Mouse (Mus musculus) ZHBTc4 (cell line): ENCODE measurements around the gene Anxa11.

Experiments used
- DNase-seq: peaks from one replicate; pipeline ENCODE4 v3.0.0-alpha.2; 2011; ENCODE audit warnings: low read depth, low spot score

Anxa11 gene

GRCm38 (mm10) chr14:25841991-25842687, at the start of gene Anxa11:
Gene Anxa11 (plus strand): TSS chr14:25842156.
- peak; percentile 96 for DNase-seq

GRCm38 (mm10) chr14:25794331-25794730, 47.6 kb upstream of the Anxa11 start:
- DNase-seq = peak; percentile 54

GRCm38 (mm10) chr14:25795067-25795466, 46.9 kb upstream of the Anxa11 start:
- DNase-seq = no peak

GRCm38 (mm10) chr14:25795561-25796174, 46.3 kb upstream of the Anxa11 start:
- no peak for DNase-seq

- no peak for DNase-seq
Measured at GRCm38 (mm10) chr14:25796619-25797018, 45.3 kb upstream of the Anxa11 start.

DNA sequence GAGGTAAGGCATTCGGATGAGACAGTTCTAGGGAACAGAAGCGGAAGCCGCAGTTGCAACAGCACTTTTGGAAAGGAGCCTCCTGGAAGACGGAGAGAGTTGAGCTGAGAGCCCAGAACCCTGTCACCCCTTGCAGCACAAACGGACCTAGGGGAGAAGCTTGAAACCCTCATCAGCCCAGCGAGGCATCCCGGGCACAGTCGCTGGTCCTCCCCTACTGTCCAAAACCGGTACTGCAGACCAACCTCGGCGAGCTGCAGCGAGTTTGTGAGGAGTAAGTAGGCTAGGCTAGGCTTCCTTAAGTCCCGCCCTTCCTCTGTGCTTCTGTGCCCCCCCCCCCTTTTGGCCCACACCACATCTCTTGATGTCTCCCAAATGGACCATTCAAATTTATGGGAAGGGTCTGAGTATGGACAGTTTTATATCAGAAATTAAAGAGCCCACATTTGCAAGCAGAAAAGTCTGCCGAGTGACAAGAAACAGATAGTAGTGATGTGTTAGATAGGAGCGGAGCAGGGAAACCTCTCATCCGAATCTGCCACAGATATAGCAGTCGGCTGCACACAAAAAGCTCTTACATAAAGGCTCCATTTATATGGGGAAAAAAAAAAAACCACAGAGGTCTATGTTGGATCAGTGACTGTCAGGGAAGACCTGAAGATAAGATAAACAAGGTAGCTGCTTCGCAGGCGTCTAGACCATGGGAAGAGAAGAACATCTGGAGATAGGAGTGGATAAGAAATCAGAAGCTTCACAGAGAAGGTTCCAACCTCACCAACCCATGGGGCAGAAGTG, 41.6 kb upstream of the Anxa11 start:
- peak; percentile 85 for DNase-seq

DNA sequence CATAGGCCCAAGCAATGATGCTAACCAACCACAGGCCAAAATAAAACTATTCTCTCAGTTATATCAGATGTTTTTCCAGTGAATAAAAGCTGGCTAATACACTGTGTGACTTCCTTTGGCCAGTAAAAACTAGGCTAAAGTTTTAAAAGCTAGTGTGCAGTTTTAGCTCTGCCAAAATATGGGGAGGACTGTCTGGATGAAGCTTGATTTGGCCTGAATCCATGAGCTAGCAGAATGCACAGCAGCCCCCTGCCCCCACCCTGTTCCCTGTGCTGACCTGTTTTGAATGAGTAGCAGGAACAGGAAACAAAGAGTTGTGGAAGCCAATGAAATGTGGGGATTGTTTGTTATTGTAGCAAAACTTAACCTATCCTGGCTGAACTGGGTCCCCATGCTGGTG, 39.4 kb upstream of the Anxa11 start:
- no peak for DNase-seq

- DNase-seq = no peak
Measured at GRCm38 (mm10) chr14:25803246-25803809, 38.6 kb upstream of the Anxa11 start.

DNA sequence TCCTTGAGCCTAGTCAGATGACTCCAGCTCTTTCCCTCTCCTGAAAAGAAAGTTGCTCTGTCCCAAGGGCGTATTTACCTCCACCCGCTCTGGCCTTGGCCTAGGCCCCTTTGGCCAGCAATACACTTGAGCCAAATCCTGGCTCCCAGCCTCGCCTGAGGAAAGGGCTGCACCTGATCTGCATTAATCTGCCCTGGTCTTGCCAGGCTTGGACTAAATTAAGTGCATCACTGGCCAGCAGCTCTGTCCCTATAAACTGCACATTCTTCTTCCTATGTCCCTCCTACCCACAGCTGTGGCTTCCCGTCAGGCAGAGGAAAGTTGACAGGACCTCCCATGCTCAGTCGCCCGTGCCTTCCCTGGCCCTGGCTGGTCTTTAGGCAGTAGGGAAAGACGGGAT, 36.1 kb upstream of the Anxa11 start:
- DNase-seq = no peak

- peak; percentile 54 for DNase-seq
Measured at GRCm38 (mm10) chr14:25806561-25806960, 35.4 kb upstream of the Anxa11 start.

GRCm38 (mm10) chr14:25811026-25811425, 30.9 kb upstream of the Anxa11 start:
- DNase-seq = peak; percentile 77

- DNase-seq = no peak
Measured at GRCm38 (mm10) chr14:25814140-25814539, 27.8 kb upstream of the Anxa11 start.

GRCm38 (mm10) chr14:25816416-25816815, 25.5 kb upstream of the Anxa11 start:
- peak; percentile 83 for DNase-seq

DNA sequence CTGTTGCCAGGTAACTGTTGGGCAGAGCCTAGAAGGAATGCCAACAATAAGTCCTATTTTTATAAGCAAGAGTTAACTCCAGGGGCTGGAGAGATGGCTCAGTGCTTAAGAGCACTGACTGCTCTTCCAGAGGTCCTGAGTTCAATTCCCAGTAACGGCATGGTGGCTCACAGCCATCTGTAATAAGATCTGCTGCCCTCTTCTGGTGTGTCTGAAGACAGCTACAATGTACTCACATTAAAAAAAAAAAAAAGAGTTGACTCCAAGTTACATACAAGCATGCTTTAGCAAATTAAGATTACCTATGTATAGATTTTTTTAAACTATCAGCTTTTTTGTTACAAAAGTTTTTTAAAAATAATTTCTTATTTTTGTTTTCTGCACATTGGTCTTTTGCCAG, 19.4 kb upstream of the Anxa11 start:
- no peak for DNase-seq

DNA sequence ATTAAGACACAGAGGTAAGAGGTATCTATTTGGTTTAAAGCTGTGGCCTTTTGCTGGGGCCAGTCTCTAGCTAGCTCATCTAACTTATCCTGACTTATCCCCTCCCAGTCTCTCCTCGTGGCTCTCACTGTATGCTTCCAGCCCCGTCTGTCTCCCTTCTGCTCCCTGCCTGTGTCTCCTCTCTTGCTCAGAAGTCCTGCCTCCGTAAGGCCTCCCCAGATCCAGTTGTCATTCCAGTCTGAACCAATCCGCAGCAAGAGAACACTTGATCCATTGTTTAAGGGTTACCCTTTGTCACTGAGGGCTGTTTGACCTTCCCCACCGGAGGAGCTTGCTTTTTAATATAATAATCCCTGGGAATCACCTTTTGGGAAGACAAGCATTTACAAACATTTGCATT, 17.0 kb upstream of the Anxa11 start:
- peak; percentile 66 for DNase-seq

DNA sequence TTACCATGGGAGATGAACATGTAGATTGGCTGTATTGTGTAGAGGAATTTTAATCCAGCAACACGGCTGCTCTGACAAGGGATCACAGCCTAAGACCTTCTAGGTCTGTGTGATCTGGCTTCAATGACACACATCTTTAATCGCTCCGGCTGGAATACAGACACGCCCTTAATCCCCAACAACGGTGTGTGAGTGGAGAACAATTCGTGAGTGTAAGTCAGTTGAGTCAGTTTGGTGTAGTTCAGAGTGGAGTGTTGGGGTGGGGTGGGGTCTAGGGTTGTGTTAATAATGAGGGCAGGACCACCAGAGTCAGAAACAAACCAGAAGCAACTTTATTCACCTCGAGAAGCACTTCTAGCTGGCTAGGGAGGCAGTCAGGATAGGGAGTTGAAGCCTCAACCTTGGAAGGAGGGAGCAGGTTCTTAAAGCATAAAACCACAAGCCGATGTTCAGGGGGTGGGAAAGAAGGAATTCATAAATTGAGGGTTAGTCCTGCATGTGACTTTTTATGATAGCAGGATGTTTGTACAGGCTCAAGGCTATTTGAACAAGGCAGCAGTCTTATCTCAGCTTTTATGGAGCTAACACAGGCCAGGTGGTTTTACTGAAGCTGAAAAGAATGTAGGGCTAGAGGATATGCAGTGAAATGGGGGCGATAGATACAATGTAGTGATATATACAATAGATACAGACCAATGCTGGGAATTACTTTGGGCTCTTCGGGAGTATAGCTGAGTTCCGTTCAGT, 15.9 kb upstream of the Anxa11 start:
- DNase-seq = peak; percentile 41

GRCm38 (mm10) chr14:25826866-25827265, 15.1 kb upstream of the Anxa11 start:
- no peak for DNase-seq

GRCm38 (mm10) chr14:25831332-25831731, 10.6 kb upstream of the Anxa11 start:
- DNase-seq = no peak

- DNase-seq = peak; percentile 88
Measured at GRCm38 (mm10) chr14:25832301-25832700, 9.7 kb upstream of the Anxa11 start.

GRCm38 (mm10) chr14:25838411-25838810, 3.5 kb upstream of the Anxa11 start:
- no peak for DNase-seq

DNA sequence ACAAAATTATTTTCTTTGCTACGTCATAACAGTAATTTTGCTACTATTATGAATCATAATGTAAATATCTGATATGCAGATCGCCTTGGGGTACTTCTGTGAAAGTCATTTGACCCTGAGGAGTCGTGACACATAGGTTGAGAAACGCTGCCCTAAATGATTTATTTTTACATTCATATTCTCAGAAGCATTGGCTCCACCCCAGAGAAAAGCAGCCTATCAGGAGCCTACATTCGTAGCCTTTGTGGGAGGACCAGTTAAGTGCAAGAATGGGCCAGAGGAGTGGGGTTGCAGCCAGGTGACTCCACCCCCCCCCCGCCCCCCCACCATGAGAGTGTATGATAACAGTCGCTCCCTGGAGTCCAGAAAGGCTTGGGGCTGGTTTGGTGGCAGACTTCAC, 2.2 kb upstream of the Anxa11 start:
- DNase-seq = no peak

- DNase-seq = peak; percentile 53
Measured at GRCm38 (mm10) chr14:25840961-25841360, 995 bp upstream of the Anxa11 start.
